Mouse (Mus musculus) neural tube, embryonic 10.5 days (tissue): ENCODE measurements at regions not wholly inside any gene's neighbourhood (a gene's known extent, or its start where the extent isn't known, plus 50 kb on each side); places are given as distances from the start of the nearest gene placed in this dataset.

ENCODE experiments used
- DNase-seq: peaks from one replicate; pipeline ENCODE4 v3.0.0-alpha.2; 2017; ENCODE audit warnings: low spot score; ENCODE audit errors: extremely low spot score

DNA sequence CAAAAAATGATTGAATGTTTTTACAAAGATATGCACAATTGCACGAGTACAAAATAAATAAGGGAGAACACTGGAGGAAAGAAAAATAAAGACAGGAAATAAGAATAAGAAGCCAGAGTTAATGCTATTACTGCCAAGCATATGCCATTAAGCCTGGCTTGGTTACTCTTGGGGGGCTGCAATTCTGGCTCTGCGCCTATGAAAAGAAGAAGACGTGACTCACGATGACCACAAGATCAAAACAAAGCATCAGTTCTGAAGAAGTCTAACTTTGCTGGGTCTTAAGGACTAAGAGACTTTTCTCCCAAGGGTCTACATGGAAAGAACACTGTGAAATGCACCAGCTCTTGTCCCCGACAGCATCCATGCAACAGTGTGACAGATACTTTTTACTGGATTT, 454.8 kb upstream of the Mpdz start:
- DNase-seq: no peak

DNA sequence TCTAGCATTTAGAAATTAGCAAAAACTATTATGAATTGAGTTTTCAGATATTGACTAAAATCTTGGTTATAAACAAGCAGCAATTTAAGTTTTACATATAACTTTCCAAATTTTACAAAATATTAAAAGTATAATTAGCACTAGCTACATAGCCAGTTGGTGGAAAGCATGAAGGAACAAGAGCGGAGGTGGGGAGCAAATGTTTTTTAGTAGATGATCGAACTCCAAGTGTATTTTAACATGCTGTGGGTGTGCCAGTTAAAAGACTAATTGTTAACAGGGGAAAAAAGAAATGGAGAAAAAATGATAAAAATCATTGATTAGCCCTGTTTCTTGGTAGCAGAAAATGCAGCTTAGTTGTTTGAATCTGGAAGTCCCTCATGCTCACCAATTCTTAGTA, 426.3 kb upstream of the Mpdz start:
- no peak for DNase-seq

DNA sequence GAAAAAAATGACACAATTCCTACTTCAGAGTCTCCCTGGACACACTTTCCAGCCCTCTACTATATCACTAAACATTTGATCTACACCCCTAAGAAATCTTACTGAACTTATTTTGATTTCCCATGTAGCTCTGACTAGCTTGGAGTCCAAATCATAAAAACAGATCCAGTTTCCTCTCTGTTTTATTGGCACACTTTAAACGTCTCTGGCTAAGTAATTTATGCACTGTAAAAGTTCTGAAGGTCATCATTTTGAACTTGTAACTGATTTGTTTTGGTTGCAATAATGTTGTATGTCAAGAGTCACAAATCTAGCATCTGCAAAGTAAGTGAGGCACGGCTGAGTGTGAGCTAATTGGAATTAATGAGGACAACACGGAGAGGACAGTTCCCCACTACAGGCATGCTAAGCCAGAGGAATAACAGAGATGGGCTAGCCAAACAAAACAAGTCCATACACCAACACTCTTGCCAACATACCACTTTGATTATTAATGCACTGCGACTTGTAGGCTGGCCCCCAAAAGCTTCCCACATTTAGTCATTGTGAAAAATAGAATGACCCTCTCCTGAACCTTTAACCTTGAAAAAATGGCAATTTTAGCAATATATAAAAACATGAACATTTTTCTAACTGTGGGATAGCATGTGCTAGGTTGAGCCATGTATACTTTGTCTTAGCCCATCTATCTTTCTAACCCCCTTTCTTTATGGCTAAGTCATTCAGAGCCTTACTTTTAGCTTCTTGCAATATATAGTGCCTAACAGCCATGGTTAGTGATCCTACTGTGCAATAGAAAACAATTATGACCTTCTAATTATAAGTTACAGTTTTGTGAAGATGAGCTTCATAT, 399.3 kb upstream of the Mpdz start:
- no peak for DNase-seq

DNA sequence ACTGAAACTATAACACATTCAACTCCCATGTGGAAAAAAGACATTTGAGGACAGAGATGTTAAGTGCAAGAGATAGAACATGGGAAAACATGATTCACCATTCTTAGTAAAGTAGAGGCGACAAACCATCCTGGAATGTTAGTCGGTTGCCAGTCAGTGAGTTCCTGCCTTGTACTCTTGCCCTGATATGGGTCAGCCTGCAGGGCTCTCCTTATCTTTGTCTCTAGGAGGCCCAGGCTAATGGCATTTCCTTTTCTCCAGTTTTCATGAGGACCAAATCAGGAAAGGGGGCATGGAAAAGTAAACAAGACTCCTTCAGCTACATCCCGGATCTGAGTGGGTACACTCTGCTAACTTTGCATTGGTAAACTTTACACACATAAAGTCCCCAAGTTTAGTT, 387.4 kb upstream of the Mpdz start:
- no peak for DNase-seq

DNA sequence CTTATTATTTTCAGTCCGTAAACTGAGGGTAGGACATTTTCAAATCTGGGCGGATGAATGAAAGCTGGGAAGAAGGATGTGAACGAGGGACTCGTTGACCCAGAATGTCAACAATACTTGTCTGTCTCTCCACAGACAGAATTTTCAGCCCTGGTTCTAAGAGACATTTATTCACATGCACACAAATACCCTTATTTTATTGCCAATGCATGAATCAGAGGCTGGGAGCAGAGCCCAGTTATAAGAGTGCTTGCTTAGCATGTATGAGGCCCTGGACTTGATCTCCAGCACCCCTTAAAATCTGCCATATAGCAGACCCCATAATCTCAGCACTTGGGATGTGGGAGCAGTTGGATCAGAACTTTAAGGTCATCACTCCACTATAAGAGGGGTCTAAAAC, 384.8 kb upstream of the Mpdz start:
- no peak for DNase-seq

DNA sequence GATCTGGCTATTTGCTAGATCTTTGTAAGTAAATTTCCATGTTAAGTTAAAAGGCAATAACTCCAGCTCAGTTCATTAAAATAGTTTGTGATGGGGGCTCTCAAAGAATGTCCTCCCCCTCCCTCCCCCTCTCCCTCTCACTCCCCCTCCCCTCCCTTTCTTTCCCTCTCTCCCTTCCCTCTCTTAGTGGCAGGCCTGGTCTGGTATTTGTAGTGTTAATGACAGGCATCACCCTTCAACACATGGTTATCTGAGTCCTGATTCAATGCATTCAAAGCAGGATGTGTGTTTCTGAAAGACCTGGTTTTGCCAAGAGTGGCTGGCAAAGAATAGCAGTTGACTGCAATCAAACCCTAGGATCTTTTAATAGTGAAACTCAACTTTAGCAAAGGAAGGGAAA, 383.4 kb upstream of the Mpdz start:
- DNase-seq: no peak

DNA sequence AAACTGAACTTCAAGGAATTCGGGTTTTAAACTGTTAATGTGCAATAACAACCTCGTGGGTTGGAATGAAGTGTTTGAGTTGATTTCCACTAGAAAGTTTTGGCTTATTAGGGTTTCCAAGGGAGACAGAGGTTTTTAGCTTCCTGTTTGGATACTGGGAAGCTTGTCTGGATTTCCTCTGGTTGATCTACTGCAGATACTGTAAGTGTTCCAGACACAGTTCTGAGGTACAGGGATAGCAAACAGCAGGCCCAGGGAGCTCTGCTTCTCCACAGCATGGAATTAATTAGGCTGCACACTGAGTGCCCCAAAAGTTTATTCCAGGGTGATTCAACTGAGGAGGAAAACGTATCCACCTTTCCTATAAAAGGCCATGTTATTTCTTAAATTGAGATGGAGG, 381.0 kb upstream of the Mpdz start:
- no peak for DNase-seq

DNA sequence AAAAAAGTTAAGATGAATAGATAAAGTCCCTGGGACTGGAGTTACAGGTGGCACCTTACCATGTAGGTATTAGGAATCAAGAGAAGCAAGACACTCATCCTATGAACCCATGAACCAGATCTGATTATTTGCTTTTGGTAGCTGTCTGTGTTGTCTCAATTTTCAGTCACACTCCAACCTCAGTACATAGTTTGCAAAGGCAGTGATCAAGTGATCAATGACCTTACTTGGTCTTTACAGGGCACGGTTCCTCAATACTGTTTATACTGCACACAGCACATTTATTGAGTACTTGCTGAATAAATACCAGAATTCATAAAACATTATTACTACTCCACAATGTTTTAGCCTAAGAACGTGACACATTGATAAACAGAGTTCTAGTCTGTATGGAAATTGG, 346.7 kb upstream of the Mpdz start:
- no peak for DNase-seq

DNA sequence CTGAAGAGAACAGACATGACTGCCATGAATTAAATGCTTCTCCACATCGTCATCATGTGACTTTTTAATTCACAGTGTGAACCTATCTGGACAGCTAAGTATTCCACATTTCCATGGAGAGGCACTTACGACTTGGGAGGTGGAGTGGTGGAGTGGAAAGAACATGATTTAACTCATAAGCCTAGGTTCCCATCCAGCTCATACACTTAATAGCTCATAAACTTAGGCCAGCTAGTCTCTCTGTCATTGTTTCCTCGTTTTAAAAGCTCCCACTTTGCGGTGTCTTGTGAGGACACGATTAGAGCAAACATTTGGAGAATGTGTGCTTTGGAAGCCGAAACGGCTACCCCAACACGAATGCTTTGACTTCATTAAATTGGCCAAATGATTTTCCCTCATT, 346.0 kb upstream of the Mpdz start:
- DNase-seq: no peak

DNA sequence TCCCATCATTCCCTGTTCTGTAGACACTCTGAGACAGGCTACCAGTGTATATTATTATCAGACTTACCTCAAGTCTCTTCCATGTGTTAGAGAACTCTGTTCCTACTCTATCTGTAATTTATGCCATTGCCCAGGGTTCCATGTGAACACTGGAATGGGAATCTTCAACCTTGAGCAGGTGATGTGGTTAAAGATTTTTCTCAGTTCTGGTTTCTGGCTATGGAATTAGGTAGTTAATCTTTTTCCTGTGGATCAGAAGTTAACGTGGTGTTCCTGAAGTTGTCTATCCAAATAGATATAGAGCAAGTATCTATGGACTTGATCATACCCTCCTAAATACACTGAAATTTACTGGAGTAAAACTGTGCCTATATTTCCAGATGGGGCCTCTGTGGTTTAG, 339.4 kb upstream of the Mpdz start:
- DNase-seq: no peak

DNA sequence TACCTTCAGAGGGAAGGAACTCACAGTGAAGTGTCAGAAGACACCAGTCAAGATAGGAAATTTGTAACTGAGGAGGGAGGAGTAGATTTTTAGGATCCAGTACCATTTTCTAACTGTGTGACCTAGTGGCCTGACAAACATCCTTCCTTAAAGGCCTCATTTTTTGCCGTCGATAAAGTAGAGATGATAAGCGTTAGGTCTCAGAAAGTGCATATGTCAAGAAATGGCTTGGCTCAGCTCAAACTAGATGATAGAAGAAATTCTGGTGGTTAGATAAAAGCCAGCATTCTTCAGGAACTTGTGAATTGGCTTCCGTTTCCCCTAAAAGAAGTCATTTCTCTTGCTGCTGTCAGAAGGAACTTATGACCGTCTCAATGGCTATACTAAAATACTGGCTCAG, 324.1 kb upstream of the Mpdz start:
- no peak for DNase-seq

DNA sequence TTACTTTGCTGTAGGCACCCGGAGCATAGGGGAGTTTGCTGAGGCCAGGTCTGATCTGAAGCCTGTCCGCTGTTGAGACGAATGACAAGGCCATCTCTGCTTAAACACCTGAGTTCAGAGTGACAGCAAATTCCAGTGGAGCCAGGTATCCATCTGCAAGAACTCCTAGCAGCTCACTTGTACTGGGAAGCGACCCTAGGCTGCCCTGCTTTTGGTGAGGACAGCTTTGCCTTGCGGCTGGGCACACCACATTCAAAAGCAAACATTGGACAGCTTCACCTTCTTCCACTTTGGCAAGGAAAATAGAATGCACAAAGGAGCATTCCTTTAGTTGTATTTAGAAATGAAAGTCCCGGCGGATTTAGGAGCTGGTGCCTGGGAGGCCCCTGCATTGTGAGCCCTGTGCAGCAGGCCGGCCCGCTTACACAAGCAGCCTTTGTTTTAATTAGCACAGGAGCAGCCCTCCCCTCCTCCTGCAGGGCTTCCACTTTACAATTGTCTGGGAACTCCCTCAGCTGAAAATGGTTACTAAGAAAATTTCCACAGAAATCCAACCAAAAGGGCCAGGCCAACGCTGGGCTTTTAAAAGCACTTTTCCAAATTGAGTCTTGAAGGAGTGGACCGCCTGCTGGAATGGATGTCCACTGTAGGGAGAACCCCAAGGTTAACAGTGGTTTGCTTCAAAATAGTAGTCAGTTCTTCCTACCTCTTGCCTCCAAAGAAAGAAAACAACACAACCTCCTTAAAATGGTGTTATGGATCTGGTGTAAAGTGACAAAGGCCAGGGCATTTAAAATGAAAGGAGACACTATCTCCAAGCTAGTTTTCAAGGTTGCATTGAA, 321.6 kb upstream of the Mpdz start:
- peak; percentile 32 for DNase-seq

DNA sequence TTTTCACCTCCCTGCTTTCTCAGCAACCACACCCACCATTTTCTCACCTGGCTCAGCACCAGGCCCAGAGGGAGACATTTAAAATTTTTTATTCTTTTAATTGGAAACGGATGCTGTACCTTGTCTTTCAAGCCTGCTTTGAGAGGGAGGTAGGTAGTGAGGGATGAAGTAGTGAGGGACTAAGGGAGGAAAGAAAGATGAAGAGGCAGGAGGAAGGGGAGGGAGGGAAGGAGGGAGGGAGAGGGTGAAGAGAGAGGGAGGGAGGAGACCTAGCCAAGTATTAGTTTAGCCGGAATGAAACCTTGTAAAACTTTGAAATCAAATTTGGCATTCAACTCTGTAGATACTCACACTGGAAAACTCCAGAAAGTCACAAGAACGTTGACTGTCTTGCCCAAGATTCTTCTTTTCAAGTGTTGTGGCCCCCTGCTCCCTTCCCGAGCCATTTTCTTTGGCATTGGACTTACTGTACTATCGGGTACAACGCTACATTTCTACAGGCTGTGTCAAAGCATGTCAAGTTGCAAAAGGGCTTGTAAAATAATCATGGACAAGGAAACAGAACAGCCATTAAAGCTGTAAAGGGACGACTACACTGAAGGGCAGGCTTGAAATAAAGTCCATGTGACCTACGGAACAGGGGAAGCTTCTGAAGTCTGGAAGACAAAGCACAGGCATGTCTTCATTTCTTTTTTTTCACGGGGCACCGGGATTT, 320.9 kb upstream of the Mpdz start:
- no peak for DNase-seq

DNA sequence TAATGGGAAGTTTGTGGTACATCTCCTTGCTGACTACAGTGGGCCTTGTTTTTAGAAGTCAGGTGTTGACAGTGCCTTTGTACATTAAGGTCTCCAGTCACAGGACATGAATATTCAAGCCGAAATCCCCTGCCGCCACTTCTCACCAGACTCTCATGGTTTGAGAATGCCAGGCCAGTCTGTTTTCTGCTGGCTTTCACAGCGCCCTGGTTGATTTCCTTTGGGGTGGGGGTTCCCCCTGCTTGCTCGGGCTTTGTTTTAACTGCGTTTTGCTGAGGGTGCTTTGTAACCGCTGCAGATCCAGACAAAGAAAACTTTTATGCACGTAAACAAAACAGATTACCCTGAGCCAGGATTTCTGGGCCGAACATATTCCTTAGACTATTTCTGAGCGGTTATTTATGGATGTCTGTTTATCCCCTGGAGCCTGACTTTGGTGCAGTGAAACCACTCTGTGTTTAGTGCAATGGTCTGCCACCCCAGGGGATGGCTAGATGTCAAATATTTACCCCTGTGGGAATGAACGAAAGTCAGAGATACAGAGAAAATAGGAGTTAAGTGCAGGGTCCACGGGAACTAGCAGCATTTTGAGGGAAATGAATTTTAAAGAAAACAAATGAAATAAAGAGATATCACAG, 320.1 kb upstream of the Mpdz start:
- peak; percentile 17 for DNase-seq

DNA sequence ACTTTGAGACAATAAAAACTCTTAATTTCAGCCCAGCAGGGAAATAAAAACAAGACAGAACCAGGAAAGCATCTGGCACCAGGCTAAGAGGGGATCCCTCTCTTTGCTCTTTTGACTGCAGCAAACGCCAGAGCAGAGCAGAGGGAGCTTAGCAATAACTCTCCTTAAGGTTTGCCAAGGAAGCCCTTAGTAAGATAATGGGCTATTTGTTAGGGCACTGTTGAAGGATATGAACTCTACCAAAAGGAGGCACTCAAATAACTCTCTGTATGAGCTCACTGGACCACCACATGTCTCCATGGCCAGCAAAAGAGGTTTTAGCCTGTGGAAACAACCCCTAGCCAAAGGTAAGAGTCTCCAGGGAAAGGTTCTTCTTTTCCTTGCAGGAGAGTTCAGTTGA, 315.3 kb upstream of the Mpdz start:
- DNase-seq: no peak

DNA sequence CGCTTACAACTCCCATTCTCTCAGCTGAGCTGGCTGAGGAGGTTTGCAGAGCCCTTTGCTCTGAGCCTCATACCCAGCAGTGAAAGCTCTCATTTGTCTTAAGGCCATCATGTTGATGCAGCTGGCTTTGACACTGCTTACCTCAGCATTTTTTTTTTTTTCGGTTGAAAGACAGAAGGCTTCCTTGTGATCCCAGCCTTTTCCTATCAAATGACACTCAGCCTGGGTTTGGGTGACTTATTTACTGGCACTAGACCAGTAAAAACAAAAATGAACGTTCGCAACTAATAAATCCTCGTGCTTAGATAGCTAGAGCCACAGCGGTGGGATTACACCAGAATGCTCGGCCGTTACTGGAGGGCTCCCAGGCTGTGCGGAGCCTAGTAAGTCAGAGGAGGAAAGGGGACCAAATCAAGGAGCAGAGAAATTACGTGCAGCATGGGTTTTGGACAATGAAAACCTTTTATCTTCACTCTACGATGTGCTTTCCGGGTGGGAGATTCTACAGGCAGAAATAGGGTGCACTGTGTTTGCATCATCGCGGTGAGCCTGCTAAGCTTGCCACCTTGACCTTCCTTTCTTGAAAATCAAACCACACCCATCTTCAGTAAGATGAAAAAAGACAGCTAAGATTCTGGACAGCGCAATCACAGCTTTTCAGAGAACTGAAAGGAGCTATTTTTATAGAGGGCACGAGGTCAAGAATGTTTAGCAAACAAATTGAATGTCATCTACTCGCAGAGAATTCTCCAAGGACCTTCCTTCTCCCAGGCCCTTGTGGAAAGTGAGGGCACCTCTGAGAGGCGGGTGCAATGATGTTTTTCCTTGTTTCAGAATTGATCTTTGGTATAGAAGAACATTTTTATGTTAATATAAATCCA, 302.3 kb upstream of the Mpdz start:
- peak; percentile 63 for DNase-seq

DNA sequence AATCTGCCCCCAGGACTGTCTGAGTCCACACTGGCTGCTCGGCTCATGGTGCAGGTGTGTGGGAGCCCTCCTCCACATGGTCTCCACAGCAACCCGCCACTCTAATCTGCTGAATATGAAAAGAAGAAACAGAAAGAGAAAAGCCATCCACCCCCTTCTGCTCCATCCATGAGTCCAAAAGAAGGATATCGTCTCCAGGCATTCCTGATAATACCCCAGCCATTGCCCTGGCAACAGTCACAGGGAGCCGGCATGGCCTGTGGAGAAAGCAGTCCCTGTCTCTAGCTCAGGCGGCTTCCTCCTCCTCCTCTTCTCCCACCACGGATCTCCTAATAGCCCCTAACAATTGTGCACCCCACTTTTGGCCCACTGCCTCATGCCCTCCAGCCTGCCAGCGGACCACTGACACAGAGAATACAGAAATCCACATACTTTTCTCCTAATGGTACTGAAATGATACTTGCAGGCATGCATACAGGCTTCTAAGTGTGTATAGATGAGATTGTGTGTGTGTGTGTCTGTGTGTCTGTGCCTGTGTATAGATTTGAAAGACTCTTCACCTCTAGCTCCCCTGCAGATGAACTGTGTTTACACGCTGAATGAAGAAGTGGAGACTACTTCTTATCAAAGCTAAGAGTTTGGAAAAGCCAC, 301.5 kb upstream of the Mpdz start:
- DNase-seq: peak; percentile 67

DNA sequence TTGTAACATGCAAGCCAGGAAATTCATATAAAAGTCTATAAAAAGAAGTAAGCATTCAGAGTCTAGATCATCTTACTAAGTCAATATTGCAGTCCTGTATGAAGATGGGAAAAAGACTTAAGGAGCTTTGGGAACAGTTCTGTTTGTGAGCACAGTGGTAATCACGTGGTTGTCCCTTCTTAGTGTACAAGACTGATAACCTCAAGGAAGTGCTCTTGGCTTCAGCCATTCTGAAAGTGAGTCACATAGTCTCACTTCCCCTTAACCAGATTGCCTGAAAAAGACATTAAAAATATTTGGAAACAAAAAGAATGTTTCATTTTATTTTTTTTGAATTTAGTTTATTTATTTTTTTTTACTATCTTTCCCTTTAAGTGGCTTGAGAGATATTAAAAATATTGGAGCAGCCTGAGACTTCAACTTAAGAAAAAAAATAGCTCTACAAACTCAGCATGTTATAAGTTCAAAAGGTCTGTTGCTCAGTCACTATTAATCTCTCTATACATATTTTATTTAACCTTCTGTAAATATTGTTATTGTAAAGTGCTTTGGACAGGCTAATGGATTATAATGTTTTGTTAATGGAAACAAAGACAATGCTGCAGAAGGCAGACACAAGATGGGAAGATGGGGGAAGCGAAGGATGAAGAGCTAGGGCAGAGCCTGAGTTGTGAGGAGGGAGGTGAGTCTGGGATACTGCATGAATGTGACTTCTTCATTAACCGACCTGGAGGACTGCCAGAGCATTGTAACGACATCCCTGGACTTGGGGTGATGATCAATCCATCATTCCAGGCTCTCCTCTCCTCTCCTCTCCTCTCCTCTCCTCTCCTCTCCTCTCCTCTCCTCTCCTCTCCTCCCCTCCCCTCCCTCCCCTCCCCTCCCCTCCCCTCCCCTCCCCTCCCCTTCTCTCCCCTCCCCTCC, 300.2 kb upstream of the Mpdz start:
- DNase-seq: no peak

DNA sequence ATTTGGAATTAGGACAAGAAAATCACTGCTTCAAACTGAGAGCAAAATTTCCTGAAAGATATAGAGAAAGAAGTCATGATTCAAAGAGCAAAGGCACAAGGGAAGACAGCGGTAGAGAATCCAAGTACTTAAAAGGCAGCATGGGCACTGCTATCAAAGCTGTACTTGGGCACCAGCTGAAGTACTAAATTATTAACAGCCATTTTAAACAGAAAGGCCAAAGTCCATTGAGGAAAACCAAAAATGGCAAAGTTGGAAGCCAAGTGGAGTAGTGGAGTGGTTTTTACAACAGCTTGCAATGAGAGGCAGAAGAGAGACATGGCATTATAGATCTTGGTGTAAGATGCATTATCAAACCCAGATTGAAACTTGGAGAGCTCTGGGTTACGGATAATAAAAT, 291.8 kb upstream of the Mpdz start:
- no peak for DNase-seq
